Mouse (Mus musculus): ENCODE measurements around the gene Trp53bp2.

GRCm38 (mm10) chr1:182436746-182437145 is 27.8 kb downstream of the Trp53bp2 start:
- TF ChIP-seq EP300 (IDR thresholded peaks at IDR 0.05; ENCODE audit: low read depth) = no peak
- TF ChIP-seq CTCF (IDR thresholded peaks at IDR 0.05; ENCODE audit: low read depth) = no peak

All from liver, postnatal 0 days (tissue).